ENCODE assay signal across 8 mouse cellular contexts in genomic region chr7:132317036-132317541, GRCm38 (mm10). TPM values are rescaled to one million over a fixed set of nuclear protein-coding genes. Genes with fewer than 3 reads are reported as not detected.
DNase-seq lines count a peak whose midpoint lies in the region; ATAC-seq lines count a peak whose summit lies in the region.

Gene Chst15, minus strand, starts transcription at chr7:132317228.

- intact Hi-C loops in heart, postnatal 25 days (cut with DNase I): loop anchor here (2.0 to 5.0 kb wide), 4 partner anchors 80 to 234 kb away; no protein-coding TSS in a partner anchor

- H3K9ac ChIP-seq in neural tube, embryonic 13.5 days: peak within 1 kb of the TSS; percentile 94

- DNase-seq in CD4-positive, CD25-positive, alpha-beta regulatory T cell, adult 2 months (ENCODE audit: low read depth, low spot score): peak; percentile 82
- DNase-seq in adrenal gland, postnatal 36 days: peak; percentile 63 to 75
- DNase-seq in forebrain, embryonic 10.5 days (ENCODE audit: extremely low spot score, low spot score): peak; percentile 68
- DNase-seq in heart, postnatal 25 days (ENCODE audit: low spot score): peak; percentile 39
- DNase-seq in layer of hippocampus, adult 18-20 months (ENCODE audit: low spot score in 2 of 2): peak in 1 of 2 experiments; percentile 61
- peak; percentile 74 to 81 for DNase-seq in lung, adult 18-20 months
- DNase-seq in thymus, adult 18-20 months: peak; percentile 54 to 63

- ATAC-seq in neural tube, embryonic 13.5 days (ENCODE audit: low read depth): peak; percentile 34

- peaks cover 38% of the 10 kb centered on the region for H3K4me1 ChIP-seq in forebrain, embryonic 10.5 days
- H3K4me1 ChIP-seq in neural tube, embryonic 13.5 days (replicated peaks): peaks cover 52% of the 10 kb centered on the region

- no peaks in the 10 kb centered on the region for H3K9me3 ChIP-seq in forebrain, embryonic 10.5 days
- no peaks in the 10 kb centered on the region for H3K9me3 ChIP-seq in neural tube, embryonic 13.5 days

- H3K4me3 ChIP-seq in forebrain, embryonic 10.5 days: peak within 1 kb of the TSS; percentile 77
- H3K4me3 ChIP-seq in neural tube, embryonic 13.5 days: peak within 1 kb of the TSS; percentile 85

- H3K36me3 ChIP-seq in forebrain, embryonic 10.5 days (replicated peaks): no peaks in the 10 kb centered on the region
- no peaks in the 10 kb centered on the region for H3K36me3 ChIP-seq in neural tube, embryonic 13.5 days

- H3K4me2 ChIP-seq in neural tube, embryonic 13.5 days: peak within 1 kb of the TSS; percentile 95

- peaks cover 41% of the 10 kb centered on the region for H3K27me3 ChIP-seq in forebrain, embryonic 10.5 days (ENCODE audit: poor library complexity, severe bottlenecking)
- H3K27me3 ChIP-seq in neural tube, embryonic 13.5 days: no peaks in the 10 kb centered on the region

- peak within 1 kb of the TSS; percentile 92 for H3K27ac ChIP-seq in forebrain, embryonic 10.5 days
- H3K27ac ChIP-seq in neural tube, embryonic 13.5 days (replicated peaks): peak within 1 kb of the TSS; percentile 93

- under 1% methylated on average over 34 of the region's 34 CpGs for WGBS in forebrain, embryonic 10.5 days
- under 1% methylated on average over 34 of the region's 34 CpGs for WGBS in neural tube, embryonic 13.5 days

RNA-seq across cellular contexts. Expression of gene Chst15, which starts in this region (rescaled TPM):
- total RNA-seq in adrenal gland, postnatal 36 days (2021): 10 to 100 TPM; 38.9 to 58.6 TPM
- 9.2 and 9.7 TPM in 2 replicates for polyA plus RNA-seq in forebrain, embryonic 10.5 days (2016; fragmentation: Nextera tagmentation; extraction: Ambion mirVana)
- total RNA-seq in heart, postnatal 25 days (2021): 1 to 10 TPM; 7.8 to 9.5 TPM
- 10 to 100 TPM; 39.3 to 45.0 TPM for total RNA-seq in layer of hippocampus, adult 18-20 months (2021)
- 21.9 and 22.5 TPM in 2 replicates for polyA plus RNA-seq in neural tube, embryonic 13.5 days (2015; fragmentation: Nextera tagmentation; extraction: Ambion mirVana)
